Mouse (Mus musculus): ENCODE measurements around the gene Apoc2. TPM values are rescaled to one million over a fixed set of nuclear protein-coding genes. Genes with fewer than 3 reads are reported as not detected.

Apoc2 gene
- polyA plus RNA-seq, 1 experiment from 2014 or later = 2.7 TPM

GRCm38 (mm10) chr7:19697949-19698906, 20.5 kb upstream of the Apoc2 start:
- ATAC-seq (ENCODE audit: insufficient number of reproducible peaks, low FRiP score, low TSS enrichment, low read depth) = no peak
- WGBS = 3% methylated on average over 27 of the region's 28 CpGs

GRCm38 (mm10) chr7:19696336-19696873, 18.7 kb upstream of the Apoc2 start:
- H3K4me1 ChIP-seq = peaks cover 45% of the 10 kb centered on the region
- H3K9me3 ChIP-seq = no peaks in the 10 kb centered on the region; the same call in 1 of the 2 replicates
- no peak overlapping the region for H3K9ac ChIP-seq
- no peak overlapping the region for H3K4me2 ChIP-seq
- no peak overlapping the region for H3K27ac ChIP-seq
- peaks cover 11% of the 10 kb centered on the region for H3K36me3 ChIP-seq
- 92% methylated on average over 34 of the region's 34 CpGs for WGBS
- no peak for ATAC-seq (ENCODE audit: insufficient number of reproducible peaks, low FRiP score, low TSS enrichment, low read depth)
- no peak overlapping the region for H3K4me3 ChIP-seq
- H3K27me3 ChIP-seq = no peaks in the 10 kb centered on the region

More at GRCm38 (mm10) chr7:19697949-19698906, 20.5 kb upstream of the Apoc2 start:
- Histone ChIP-seq H3K27me3 (no peaks in the 10 kb centered on the region), H3K9ac (peak overlapping the region; percentile 23; the same call in 1 of the 2 replicates), H3K4me2 (peak overlapping the region; percentile 58), H3K9me3 (no peaks in the 10 kb centered on the region; the same call in 1 of the 2 replicates), H3K27ac (peak overlapping the region; percentile 47), H3K36me3 (peaks cover 26% of the 10 kb centered on the region), H3K4me1 (peaks cover 37% of the 10 kb centered on the region), H3K4me3 (peak overlapping the region; percentile 31)

GRCm38 (mm10) chr7:19695881-19696280, 18.1 kb upstream of the Apoc2 start:
- Histone ChIP-seq H3K9ac (no peak overlapping the region), H3K4me1 (peaks cover 40% of the 10 kb centered on the region), H3K36me3 (peaks cover 9% of the 10 kb centered on the region), H3K27me3 (no peaks in the 10 kb centered on the region), H3K4me2 (no peak overlapping the region), H3K27ac (no peak overlapping the region), H3K4me3 (no peak overlapping the region), H3K9me3 (no peaks in the 10 kb centered on the region; the same call in 1 of the 2 replicates)
- no peak for ATAC-seq (ENCODE audit: insufficient number of reproducible peaks, low FRiP score, low TSS enrichment, low read depth)
- 87% methylated on average over 6 of the region's 6 CpGs for WGBS

GRCm38 (mm10) chr7:19695213-19695594, 17.5 kb upstream of the Apoc2 start:
- Histone ChIP-seq H3K36me3 (peaks cover 9% of the 10 kb centered on the region), H3K4me2 (no peak overlapping the region), H3K4me3 (no peak overlapping the region), H3K9ac (no peak overlapping the region), H3K27me3 (no peaks in the 10 kb centered on the region), H3K27ac (no peak overlapping the region), H3K4me1 (peaks cover 34% of the 10 kb centered on the region), H3K9me3 (no peaks in the 10 kb centered on the region; the same call in 1 of the 2 replicates)
- 51% methylated on average over 8 of the region's 8 CpGs for WGBS
- no peak for ATAC-seq (ENCODE audit: insufficient number of reproducible peaks, low FRiP score, low TSS enrichment, low read depth)

GRCm38 (mm10) chr7:19694336-19695212, 16.8 kb upstream of the Apoc2 start:
- H3K9ac ChIP-seq = no peak overlapping the region
- H3K36me3 ChIP-seq = peaks cover 9% of the 10 kb centered on the region
- no peaks in the 10 kb centered on the region; the same call in 1 of the 2 replicates for H3K9me3 ChIP-seq
- ATAC-seq (ENCODE audit: insufficient number of reproducible peaks, low FRiP score, low TSS enrichment, low read depth) = no peak
- H3K4me2 ChIP-seq = no peak overlapping the region
- no peaks in the 10 kb centered on the region for H3K27me3 ChIP-seq
- no peak overlapping the region for H3K27ac ChIP-seq
- H3K4me3 ChIP-seq = no peak overlapping the region
- 82% methylated on average over 10 of the region's 10 CpGs for WGBS
- peaks cover 32% of the 10 kb centered on the region for H3K4me1 ChIP-seq

- Histone ChIP-seq H3K9ac (no peak overlapping the region), H3K4me2 (no peak overlapping the region), H3K36me3 (peaks cover 9% of the 10 kb centered on the region), H3K4me3 (no peak overlapping the region), H3K27ac (no peak overlapping the region), H3K27me3 (no peaks in the 10 kb centered on the region), H3K4me1 (peaks cover 21% of the 10 kb centered on the region), H3K9me3 (no peaks in the 10 kb centered on the region; the same call in 1 of the 2 replicates)
- 29% methylated on average over 10 of the region's 10 CpGs for WGBS
- ATAC-seq (ENCODE audit: insufficient number of reproducible peaks, low FRiP score, low TSS enrichment, low read depth) = no peak
Measured at GRCm38 (mm10) chr7:19693421-19693820, 15.7 kb upstream of the Apoc2 start.

GRCm38 (mm10) chr7:19691873-19692865, 14.4 kb upstream of the Apoc2 start, which contains the start of gene Apoc1:
Gene Apoc1, minus strand, starts transcription at chr7:19692660.
- Histone ChIP-seq H3K4me3 (no peak within 1 kb of the TSS), H3K9me3 (no peaks in the 10 kb centered on the region; the same call in 1 of the 2 replicates), H3K4me1 (peaks cover 15% of the 10 kb centered on the region), H3K9ac (no peak within 1 kb of the TSS), H3K27ac (0 out of 2 replicates have a peak within 1 kb of the TSS, but pooled peaks have one; percentile 8), H3K36me3 (peaks cover 9% of the 10 kb centered on the region), H3K27me3 (no peaks in the 10 kb centered on the region), H3K4me2 (no peak within 1 kb of the TSS)
- WGBS = 45% methylated on average over 28 of the region's 28 CpGs
- ATAC-seq (ENCODE audit: insufficient number of reproducible peaks, low FRiP score, low TSS enrichment, low read depth) = no peak

GRCm38 (mm10) chr7:19691434-19691833, 13.7 kb upstream of the Apoc2 start:
- Histone ChIP-seq H3K4me3 (no peak overlapping the region), H3K9me3 (no peaks in the 10 kb centered on the region), H3K4me2 (no peak overlapping the region), H3K4me1 (peaks cover 15% of the 10 kb centered on the region), H3K36me3 (peaks cover 3% of the 10 kb centered on the region), H3K27me3 (no peaks in the 10 kb centered on the region), H3K9ac (no peak overlapping the region), H3K27ac (no peak overlapping the region)
- WGBS = 71% methylated on average over 6 of the region's 6 CpGs
- ATAC-seq (ENCODE audit: insufficient number of reproducible peaks, low FRiP score, low TSS enrichment, low read depth) = no peak

GRCm38 (mm10) chr7:19690845-19691244, 13.1 kb upstream of the Apoc2 start:
- Histone ChIP-seq H3K36me3 (no peaks in the 10 kb centered on the region), H3K4me1 (peaks cover 15% of the 10 kb centered on the region), H3K4me2 (no peak overlapping the region), H3K27me3 (no peaks in the 10 kb centered on the region), H3K9ac (no peak overlapping the region), H3K4me3 (no peak overlapping the region), H3K27ac (no peak overlapping the region), H3K9me3 (no peaks in the 10 kb centered on the region)
- 85% methylated on average over 4 of the region's 4 CpGs for WGBS
- ATAC-seq (ENCODE audit: insufficient number of reproducible peaks, low FRiP score, low TSS enrichment, low read depth) = no peak

GRCm38 (mm10) chr7:19688611-19689010, 10.9 kb upstream of the Apoc2 start:
- no peak overlapping the region for H3K9ac ChIP-seq
- H3K27me3 ChIP-seq = no peaks in the 10 kb centered on the region
- H3K27ac ChIP-seq = no peak overlapping the region
- no peaks in the 10 kb centered on the region for H3K9me3 ChIP-seq
- peaks cover 14% of the 10 kb centered on the region for H3K4me1 ChIP-seq
- no peak overlapping the region for H3K4me2 ChIP-seq
- WGBS = 92% methylated on average over 2 of the region's 2 CpGs
- no peak overlapping the region for H3K4me3 ChIP-seq
- no peaks in the 10 kb centered on the region for H3K36me3 ChIP-seq
- ATAC-seq (ENCODE audit: insufficient number of reproducible peaks, low FRiP score, low TSS enrichment, low read depth) = no peak

All from limb, embryonic 15.5 days (tissue).